Mouse (Mus musculus) heart, adult 11 months (tissue): ENCODE measurements at regions not wholly inside any gene's neighbourhood (a gene's known extent, or its start where the extent isn't known, plus 50 kb on each side); places are given as distances from the start of the nearest gene placed in this dataset.

Source experiments
- DNase-seq: peaks from one replicate; pipeline ENCODE4 v3.0.0; 2022

DNA sequence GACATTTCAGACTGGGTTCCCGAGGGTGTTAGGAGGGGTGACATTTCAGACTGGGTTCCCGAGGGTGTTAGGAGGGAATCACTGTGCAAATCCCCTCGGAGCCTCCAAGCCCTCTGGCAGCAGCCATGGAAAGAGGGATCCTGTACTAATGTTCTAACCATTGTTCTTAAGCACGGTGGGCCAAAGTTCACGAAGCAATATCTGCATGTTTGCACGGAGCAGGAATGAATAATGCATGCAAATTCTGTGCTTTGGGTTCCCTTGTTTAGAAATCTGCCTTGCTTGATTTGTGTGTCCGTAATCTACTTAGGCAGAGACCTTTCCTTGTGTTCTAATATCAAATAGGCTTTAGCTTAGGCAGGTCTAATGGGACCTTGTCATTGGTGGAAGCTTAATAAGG, 55.9 kb upstream of the Zfp280d start:
- peak; percentile 58 for DNase-seq

DNA sequence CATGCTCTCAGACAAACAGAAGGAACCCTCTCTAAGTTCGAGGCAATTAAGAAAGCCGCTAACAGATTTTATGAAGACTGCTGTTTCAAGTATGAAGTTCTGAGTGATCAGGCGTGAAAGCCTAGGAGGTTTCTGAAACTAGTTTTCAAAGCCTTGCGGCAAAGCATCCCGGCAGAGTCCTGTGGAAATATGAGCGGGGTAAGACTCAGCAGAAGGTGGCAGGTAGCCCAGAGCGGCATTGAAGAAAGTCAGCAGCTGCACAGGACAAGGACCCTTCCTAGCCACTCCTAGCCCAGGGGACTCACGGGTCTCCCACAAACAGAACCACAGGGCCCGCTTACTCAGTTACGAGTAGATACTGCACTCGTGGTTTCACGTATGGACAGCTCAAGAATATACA, 54.8 kb upstream of the Zfp280d start:
- DNase-seq: peak; percentile 68

DNA sequence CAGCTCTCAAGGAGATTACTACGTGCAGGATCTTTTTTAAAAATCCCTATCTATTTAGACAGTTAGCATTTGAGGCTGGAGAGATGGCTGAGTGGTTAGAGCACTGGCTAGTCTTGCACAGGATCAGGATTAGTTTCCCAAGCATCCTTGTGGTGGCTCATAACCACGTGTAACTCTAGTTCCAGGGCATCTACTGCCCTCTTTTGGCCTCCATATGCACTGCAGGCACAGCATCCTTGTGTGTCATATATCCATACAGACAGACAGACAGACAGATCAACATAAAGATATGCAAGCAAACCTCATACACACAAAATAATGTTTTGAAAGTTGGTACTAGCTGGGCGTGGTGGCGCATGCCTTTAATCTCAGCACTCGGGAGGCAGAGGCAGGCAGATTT, 53.3 kb upstream of the Zfp280d start:
- DNase-seq: peak; percentile 5
